Mouse (Mus musculus) embryonic facial prominence, embryonic 15.5 days (tissue): ENCODE measurements around the gene Hist1h2ap. TPM values are rescaled to one million over a fixed set of nuclear protein-coding genes. Genes with fewer than 3 reads are reported as not detected.
"Not testable (repeated sequence)": the region's sequence is repeated elsewhere in the genome, so short reads cannot be mapped to it uniquely, and the experiment has no call there.

Source experiments
- ATAC-seq: fragments of 200-750 bp; cut with Nextera tagmentation; 2 replicates; pipeline ENCODE4 v1.8.0; 2017; ENCODE audit warnings: low read depth, moderate TSS enrichment; ENCODE audit not compliant: insufficient number of reproducible peaks, low FRiP score, low TSS enrichment
- H3K27ac ChIP-seq: fragments of 300-500 bp; sonication (generic); replicated peaks from 2 replicates; pipeline ENCODE4 v1.5.1; 2015; ENCODE audit warnings: mild to moderate bottlenecking, inconsistent platforms
- H3K27me3 ChIP-seq: fragments of 300-500 bp; sonication (generic); 2 replicates; pipeline ENCODE4 v1.6.1; 2015; ENCODE audit warnings: inconsistent platforms
- H3K36me3 ChIP-seq: fragments of 300-500 bp; sonication (generic); 2 replicates; pipeline ENCODE4 v1.6.1; 2015; ENCODE audit warnings: mild to moderate bottlenecking, inconsistent platforms
- H3K4me1 ChIP-seq: fragments of 300-500 bp; sonication (generic); 2 replicates; pipeline ENCODE4 v1.6.1; 2015; ENCODE audit warnings: inconsistent platforms
- H3K4me2 ChIP-seq: fragments of 300-500 bp; sonication (generic); replicated peaks from 2 replicates; pipeline ENCODE4 v1.6.1; 2015; ENCODE audit warnings: mild to moderate bottlenecking, inconsistent platforms
- H3K4me3 ChIP-seq: fragments of 300-500 bp; sonication (generic); replicated peaks from 2 replicates; pipeline ENCODE4 v1.5.1; 2015; ENCODE audit warnings: mild to moderate bottlenecking, inconsistent platforms
- H3K9ac ChIP-seq: fragments of 300-500 bp; sonication (generic); 2 replicates; pipeline ENCODE4 v1.6.1; 2015; ENCODE audit warnings: inconsistent platforms
- H3K9me3 ChIP-seq: fragments of 300-500 bp; sonication (generic); replicated peaks from 2 replicates; pipeline ENCODE4 v1.6.1; 2016; ENCODE audit warnings: inconsistent platforms
- WGBS: fragments of 180-500 bp; shearing (Covaris S2); methylation state at CpG from one replicate; pipeline ENCODE4 v1.1.7; 2015; 5-methylcytosine and 5-hydroxymethylcytosine counted together
- polyA plus RNA-seq: library from polyadenylated mRNA; unstranded; fragments of >200 nt; fragmentation: Nextera tagmentation; extraction: Ambion mirVana; gene quantifications from 2 replicates; pipeline ENCODE4 v1.2.1, GENCODE M21; 2015

The Hist1h2ap gene
- 2,761 and 2,921 TPM in 2 replicates for polyA plus RNA-seq

- ATAC-seq = peak; percentile 93
- not testable (repeated sequence) for H3K9ac ChIP-seq
- no CpG with 5 or more reads among the region's 24 CpGs for WGBS
Measured at GRCm38 (mm10) chr13:21833461-21833860, at the start of gene Hist1h2ap, which contains the start of gene Hist1h2br. Hist1h2ap (minus strand) TSS chr13:21833507. Hist1h2br (plus strand) TSS chr13:21833743.

GRCm38 (mm10) chr13:21882760-21883405 is 49.6 kb upstream of the Hist1h2ap start:
- WGBS = 3% methylated on average over 13 of the region's 13 CpGs
- Histone ChIP-seq H3K9ac (no peak overlapping the region), H3K9me3 (no peaks in the 10 kb centered on the region), H3K4me1 (0 out of 2 replicates have a peak, but pooled peaks cover 5% of the 10 kb centered on the region), H3K27ac (no peak overlapping the region), H3K36me3 (no peaks in the 10 kb centered on the region), H3K4me3 (peak overlapping the region; percentile 41), H3K27me3 (no peaks in the 10 kb centered on the region), H3K4me2 (peak overlapping the region; percentile 44)
- no peak for ATAC-seq

More at GRCm38 (mm10) chr13:21833461-21833860, at the start of gene Hist1h2ap, which contains the start of gene Hist1h2br:
- not testable (repeated sequence) for H3K36me3 ChIP-seq, H3K27me3 ChIP-seq, H3K4me1 ChIP-seq, H3K27ac ChIP-seq, H3K9me3 ChIP-seq, H3K4me3 ChIP-seq, H3K4me2 ChIP-seq

- no peaks in the 10 kb centered on the region for H3K36me3 ChIP-seq
- H3K9me3 ChIP-seq = no peaks in the 10 kb centered on the region
- 0 out of 2 replicates have a peak, but pooled peaks cover 5% of the 10 kb centered on the region for H3K4me1 ChIP-seq
- H3K27me3 ChIP-seq = no peaks in the 10 kb centered on the region
- H3K4me3 ChIP-seq = peak overlapping the region; percentile 41
- ATAC-seq = no peak
- H3K27ac ChIP-seq = no peak overlapping the region
- WGBS = 3% methylated on average over 27 of the region's 27 CpGs
- peak overlapping the region; percentile 44 for H3K4me2 ChIP-seq
- no peak overlapping the region for H3K9ac ChIP-seq
Measured at GRCm38 (mm10) chr13:21881878-21882669, 48.8 kb upstream of the Hist1h2ap start.

- H3K9ac ChIP-seq = no peak overlapping the region
- WGBS = 82% methylated on average over 6 of the region's 6 CpGs
- no peaks in the 10 kb centered on the region for H3K36me3 ChIP-seq
- H3K9me3 ChIP-seq = no peaks in the 10 kb centered on the region
- H3K4me2 ChIP-seq = no peak overlapping the region
- H3K4me3 ChIP-seq = no peak overlapping the region
- H3K27ac ChIP-seq = no peak overlapping the region
- 0 out of 2 replicates have a peak, but pooled peaks cover 5% of the 10 kb centered on the region for H3K4me1 ChIP-seq
- no peak for ATAC-seq
- no peaks in the 10 kb centered on the region for H3K27me3 ChIP-seq
Measured at GRCm38 (mm10) chr13:21880735-21881134, 47.4 kb upstream of the Hist1h2ap start.

GRCm38 (mm10) chr13:21865503-21865902 is 32.2 kb upstream of the Hist1h2ap start:
- H3K9me3 ChIP-seq, H3K36me3 ChIP-seq, ATAC-seq, H3K4me3 ChIP-seq, H3K27ac ChIP-seq, H3K27me3 ChIP-seq, H3K4me1 ChIP-seq, H3K9ac ChIP-seq, H3K4me2 ChIP-seq: not testable (repeated sequence)
- WGBS = 61% methylated on average over 3 of the region's 3 CpGs

- Histone ChIP-seq H3K36me3 (no peaks in the 10 kb centered on the region), H3K27ac (no peak overlapping the region), H3K9ac (no peak overlapping the region), H3K4me3 (no peak overlapping the region), H3K4me1 (no peaks in the 10 kb centered on the region), H3K4me2 (no peak overlapping the region), H3K9me3 (no peaks in the 10 kb centered on the region), H3K27me3 (no peaks in the 10 kb centered on the region)
- WGBS = 17% methylated on average over 5 of the region's 5 CpGs
- ATAC-seq = no peak
Measured at GRCm38 (mm10) chr13:21861608-21862007, 28.3 kb upstream of the Hist1h2ap start.

GRCm38 (mm10) chr13:21855698-21856162 is 22.4 kb upstream of the Hist1h2ap start:
- Histone ChIP-seq H3K9me3 (no peaks in the 10 kb centered on the region), H3K4me2 (peak overlapping the region; percentile 50), H3K4me3 (peak overlapping the region; percentile 45), H3K27me3 (no peaks in the 10 kb centered on the region), H3K27ac (no peak overlapping the region), H3K9ac (no peak overlapping the region), H3K36me3 (no peaks in the 10 kb centered on the region), H3K4me1 (no peaks in the 10 kb centered on the region)
- no peak for ATAC-seq
- WGBS = 2% methylated on average over 15 of the region's 15 CpGs

GRCm38 (mm10) chr13:21855146-21855545 is 21.8 kb upstream of the Hist1h2ap start:
- peak overlapping the region; percentile 50 for H3K4me2 ChIP-seq

GRCm38 (mm10) chr13:21852215-21852945 is 19.1 kb upstream of the Hist1h2ap start:
- WGBS = 55% methylated on average over 3 of the region's 3 CpGs
- H3K27ac ChIP-seq = no peak overlapping the region
- H3K36me3 ChIP-seq = no peaks in the 10 kb centered on the region
- no peak overlapping the region for H3K4me3 ChIP-seq
- H3K27me3 ChIP-seq = no peaks in the 10 kb centered on the region
- no peak for ATAC-seq
- no peaks in the 10 kb centered on the region for H3K4me1 ChIP-seq
- no peak overlapping the region for H3K4me2 ChIP-seq
- no peaks in the 10 kb centered on the region for H3K9me3 ChIP-seq
- no peak overlapping the region for H3K9ac ChIP-seq

More at GRCm38 (mm10) chr13:21855146-21855545, 21.8 kb upstream of the Hist1h2ap start:
- no peak for ATAC-seq
- Histone ChIP-seq H3K36me3 (no peaks in the 10 kb centered on the region), H3K27ac (no peak overlapping the region), H3K4me3 (peak overlapping the region; percentile 45), H3K9me3 (no peaks in the 10 kb centered on the region), H3K4me1 (no peaks in the 10 kb centered on the region), H3K9ac (no peak overlapping the region), H3K27me3 (no peaks in the 10 kb centered on the region)
- 1% methylated on average over 11 of the region's 11 CpGs for WGBS

- not testable (repeated sequence) for H3K9ac ChIP-seq, H3K36me3 ChIP-seq, H3K4me2 ChIP-seq, H3K4me1 ChIP-seq, H3K4me3 ChIP-seq, H3K27me3 ChIP-seq, ATAC-seq, H3K27ac ChIP-seq, H3K9me3 ChIP-seq
- WGBS = 24% methylated on average over 1 of the region's 1 CpGs
Measured at GRCm38 (mm10) chr13:21850696-21851095, 17.4 kb upstream of the Hist1h2ap start.

GRCm38 (mm10) chr13:21847883-21848282 is 14.6 kb upstream of the Hist1h2ap start:
- Histone ChIP-seq H3K4me1 (no peaks in the 10 kb centered on the region), H3K27me3 (no peaks in the 10 kb centered on the region), H3K27ac (no peak overlapping the region), H3K9me3 (no peaks in the 10 kb centered on the region), H3K4me3 (no peak overlapping the region), H3K9ac (no peak overlapping the region), H3K4me2 (no peak overlapping the region), H3K36me3 (no peaks in the 10 kb centered on the region)
- WGBS = 18% methylated on average over 8 of the region's 8 CpGs
- ATAC-seq = no peak
